Mouse (Mus musculus) midbrain, postnatal 0 days (tissue): ENCODE data around the gene Klhdc7b. TPM values are rescaled to one million over a fixed set of nuclear protein-coding genes. Genes with fewer than 3 reads are reported as not detected.

ENCODE experiments used
- ATAC-seq: fragments of 200-750 bp; cut with Nextera tagmentation; 2 replicates; pipeline ENCODE4 v1.8.0; 2017; ENCODE audit warnings: moderate number of reproducible peaks, mild to moderate bottlenecking, moderate TSS enrichment, moderate library complexity; ENCODE audit not compliant: low FRiP score
- DNase-seq: peaks from one replicate; pipeline ENCODE4 v3.0.0-alpha.2; 2015; ENCODE audit warnings: low spot score
- H3K27ac ChIP-seq: fragments of 300-500 bp; sonication (generic); 2 replicates; pipeline ENCODE4 v1.5.1; 2014; ENCODE audit warnings: low read depth, mild to moderate bottlenecking, low read length, mixed read lengths
- H3K27me3 ChIP-seq: fragments of 300-500 bp; sonication (generic); 2 replicates; pipeline ENCODE4 v1.6.1; 2014; ENCODE audit warnings: low read length, control low read depth, mixed read lengths; ENCODE audit not compliant: insufficient read depth
- H3K36me3 ChIP-seq: fragments of 300-500 bp; sonication (generic); 2 replicates; pipeline ENCODE4 v1.6.1; 2014; ENCODE audit warnings: low read length, control low read depth, mixed read lengths; ENCODE audit not compliant: insufficient read depth
- H3K4me1 ChIP-seq: fragments of 300-500 bp; sonication (generic); 2 replicates; pipeline ENCODE4 v1.6.1; 2014; ENCODE audit warnings: mild to moderate bottlenecking, control low read depth, antibody characterized with exemption, low read length, mixed read lengths; ENCODE audit not compliant: insufficient read depth
- H3K4me2 ChIP-seq: fragments of 300-500 bp; sonication (generic); 2 replicates; pipeline ENCODE4 v1.6.1; 2014; ENCODE audit warnings: low read depth, mild to moderate bottlenecking, low read length, mixed read lengths; ENCODE audit not compliant: poor library complexity, severe bottlenecking
- H3K4me3 ChIP-seq: fragments of 300-500 bp; sonication (generic); 2 replicates; pipeline ENCODE4 v1.5.1; 2014; ENCODE audit warnings: low read depth, mild to moderate bottlenecking, low read length, moderate library complexity
- H3K9ac ChIP-seq: fragments of 300-500 bp; sonication (generic); replicated peaks from 2 replicates; pipeline ENCODE4 v1.6.1; 2014; ENCODE audit warnings: mild to moderate bottlenecking, low read length, moderate library complexity, mixed read lengths; ENCODE audit not compliant: poor library complexity, severe bottlenecking
- H3K9me3 ChIP-seq: fragments of 300-500 bp; sonication (generic); 2 replicates; pipeline ENCODE4 v1.6.1; 2016; ENCODE audit warnings: low read length, control low read depth
- CTCF ChIP-seq: IDR thresholded peaks from 2 replicates; pipeline ENCODE4 v1.5.1; 2016; ENCODE audit warnings: antibody characterized with exemption, mild to moderate bottlenecking
- WGBS: fragments of 180-500 bp; shearing (Covaris S2); extraction: QIAGEN DNeasy Blood & Tissue Kit; methylation state at CpG from one replicate; pipeline ENCODE4 v1.1.7; 2014; 5-methylcytosine and 5-hydroxymethylcytosine counted together
- polyA plus RNA-seq: library from polyadenylated mRNA; unstranded; fragments of >200 nt; fragmentation: Nextera tagmentation; extraction: Ambion mirVana; gene quantifications from 2 replicates; pipeline ENCODE4 v1.2.1, GENCODE M21; 2015
- total RNA-seq: library from RNA; depleted of rRNA; stranded (reverse); fragments of >200 nt; gene quantifications from 2 replicates; pipeline ENCODE4 v1.2.3, GENCODE M21; 2014

Klhdc7b gene
- total and polyA plus RNA-seq, 2 experiments from 2014 or later, result 0.22 TPM; not detected in 1

DNA sequence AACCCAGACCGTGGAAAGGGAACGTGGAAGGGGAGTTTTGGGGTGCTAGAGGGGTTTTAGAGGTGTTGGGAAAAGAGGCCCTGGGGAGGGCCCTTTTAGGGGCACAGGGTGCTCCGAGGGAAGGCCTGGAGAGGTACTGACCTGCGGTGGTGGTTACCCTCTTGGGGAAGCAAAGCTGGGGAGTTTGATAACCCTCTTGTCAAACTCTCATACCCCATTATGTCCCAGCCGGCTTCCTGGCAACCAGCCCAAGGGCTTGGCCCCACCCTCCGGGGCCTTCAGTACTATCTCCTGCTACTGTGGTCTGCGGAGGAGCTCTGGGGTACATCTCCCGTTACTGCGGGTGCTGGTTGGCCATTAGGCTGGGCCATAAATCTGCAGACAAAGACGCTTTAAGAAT is 5.3 kb upstream of the Klhdc7b start:
- Histone ChIP-seq H3K36me3 (no peaks in the 10 kb centered on the region), H3K9ac (no peak overlapping the region), H3K27ac (no peak overlapping the region), H3K4me3 (peak overlapping the region; percentile 33), H3K9me3 (no peaks in the 10 kb centered on the region), H3K27me3 (peaks cover 32% of the 10 kb centered on the region), H3K4me1 (peaks cover 13% of the 10 kb centered on the region), H3K4me2 (peak overlapping the region; percentile 66)
- TF ChIP-seq CTCF, result no peak
- 16% methylated on average over 10 of the region's 10 CpGs for WGBS
- DNase-seq (no peak), ATAC-seq (no peak)

- no peak for TF ChIP-seq CTCF
- DNase-seq, result no peak
- Histone ChIP-seq H3K9me3 (no peaks in the 10 kb centered on the region), H3K36me3 (no peaks in the 10 kb centered on the region), H3K9ac (no peak overlapping the region), H3K4me1 (no peaks in the 10 kb centered on the region), H3K27me3 (no peaks in the 10 kb centered on the region), H3K4me2 (no peak overlapping the region), H3K4me3 (no peak overlapping the region), H3K27ac (no peak overlapping the region)
- ATAC-seq, result no peak
- 45% methylated on average over 12 of the region's 12 CpGs for WGBS
These were observed 2.4 kb downstream of the Klhdc7b start for GRCm38 (mm10) chr15:89387127-89387526.

DNA sequence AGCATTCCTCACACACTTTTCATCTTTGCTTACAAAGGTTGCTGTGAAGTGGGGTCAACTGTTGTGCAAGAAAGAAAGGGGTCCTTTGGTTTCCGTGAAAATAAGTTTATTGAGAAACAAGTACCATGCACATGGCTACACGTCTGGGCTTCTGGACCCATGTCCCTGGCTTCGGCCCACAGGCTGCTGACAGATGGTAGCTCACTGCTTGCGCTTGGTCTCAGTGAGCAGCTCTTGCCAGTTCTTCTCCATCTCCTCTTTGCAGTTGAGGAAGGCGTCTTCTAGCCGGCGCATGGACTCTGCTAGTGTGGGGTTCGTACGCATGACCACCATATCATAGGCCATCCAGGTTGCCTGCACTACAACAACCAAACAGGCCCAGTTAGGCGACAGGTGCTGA is 5.4 kb downstream of the Klhdc7b start:
- Histone ChIP-seq H3K27me3 (no peaks in the 10 kb centered on the region), H3K4me3 (no peak overlapping the region), H3K27ac (no peak overlapping the region), H3K9me3 (no peaks in the 10 kb centered on the region), H3K36me3 (no peaks in the 10 kb centered on the region), H3K4me1 (no peaks in the 10 kb centered on the region), H3K4me2 (no peak overlapping the region), H3K9ac (no peak overlapping the region)
- no peak for DNase-seq
- TF ChIP-seq CTCF, result no peak
- 91% methylated on average over 10 of the region's 10 CpGs for whole genome bisulfite sequencing
- no peak for ATAC-seq

DNA sequence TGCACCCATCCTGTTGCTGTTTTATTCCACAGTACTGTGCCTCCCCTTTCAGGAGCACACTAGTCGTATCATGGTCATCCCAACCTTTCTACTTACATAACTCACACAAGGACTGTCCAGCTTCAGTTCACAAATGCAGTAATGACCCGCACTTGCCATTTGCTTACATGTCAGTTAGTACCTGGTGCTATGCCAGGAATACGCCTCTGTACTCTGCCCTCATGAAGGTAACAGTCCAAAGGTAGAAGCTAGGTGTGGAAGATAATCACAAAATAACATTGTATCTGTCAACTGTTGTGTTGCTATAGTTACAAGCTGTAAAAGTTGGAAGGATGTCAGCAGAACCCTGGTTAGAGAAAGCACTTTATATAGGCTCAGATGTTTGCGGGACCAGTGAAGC is 12.2 kb downstream of the Klhdc7b start:
- no peak for TF ChIP-seq CTCF
- WGBS, result 87% methylated on average over 4 of the region's 4 CpGs
- DNase-seq, result no peak

DNA sequence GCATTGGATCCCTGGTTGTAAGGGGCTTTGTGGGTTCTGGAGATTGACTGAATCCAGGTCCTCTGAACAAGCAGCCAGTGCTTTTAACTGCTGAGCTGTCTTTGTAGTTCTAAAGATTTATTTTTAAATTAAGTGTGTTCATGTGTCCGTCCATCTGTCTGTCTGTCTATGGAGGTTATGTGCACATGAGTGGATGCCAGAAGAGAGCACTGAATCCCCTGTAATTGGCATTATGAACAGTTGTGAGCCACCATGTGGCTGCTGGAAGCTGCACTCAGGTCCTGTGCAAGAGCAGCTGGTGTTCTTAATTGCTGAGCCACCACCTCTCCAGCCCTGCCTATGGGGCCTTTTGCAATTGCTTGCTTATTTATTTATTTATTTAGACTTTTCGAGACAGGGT is 13.4 kb downstream of the Klhdc7b start:
- ATAC-seq (no peak), DNase-seq (peak; percentile 49)
- Histone ChIP-seq H3K36me3 (no peaks in the 10 kb centered on the region), H3K4me2 (no peak overlapping the region), H3K4me1 (no peaks in the 10 kb centered on the region), H3K27ac (no peak overlapping the region), H3K9me3 (no peaks in the 10 kb centered on the region), H3K4me3 (no peak overlapping the region), H3K9ac (no peak overlapping the region), H3K27me3 (no peaks in the 10 kb centered on the region)
- 80% methylated on average over 2 of the region's 2 CpGs for WGBS
- TF ChIP-seq CTCF, result no peak

More for the DNA sequence above, 12.2 kb downstream of the Klhdc7b start:
- Histone ChIP-seq H3K36me3 (no peaks in the 10 kb centered on the region), H3K27me3 (no peaks in the 10 kb centered on the region), H3K9me3 (no peaks in the 10 kb centered on the region), H3K4me3 (no peak overlapping the region), H3K4me2 (no peak overlapping the region), H3K9ac (no peak overlapping the region), H3K27ac (no peak overlapping the region), H3K4me1 (no peaks in the 10 kb centered on the region)
- no peak for ATAC-seq

GRCm38 (mm10) chr15:89399716-89400115 is 15.0 kb downstream of the Klhdc7b start:
- DNase-seq, result no peak
- Histone ChIP-seq H3K36me3 (no peaks in the 10 kb centered on the region), H3K4me3 (no peak overlapping the region), H3K9ac (no peak overlapping the region), H3K9me3 (no peaks in the 10 kb centered on the region), H3K4me2 (no peak overlapping the region), H3K27me3 (no peaks in the 10 kb centered on the region), H3K27ac (no peak overlapping the region), H3K4me1 (no peaks in the 10 kb centered on the region)
- WGBS, result 60% methylated on average over 1 of the region's 1 CpGs
- ATAC-seq, result no peak
- no peak for TF ChIP-seq CTCF
